Mouse (Mus musculus): ENCODE measurements around the gene Sp9.

Sp9 gene

GRCm38 (mm10) chr2:73271459-73272161 is at the start of gene Sp9:
Gene Sp9 (plus strand): TSS chr2:73271925.
- DNase-seq (ENCODE audit: low spot score) = peak; percentile 22

GRCm38 (mm10) chr2:73231081-73231480 is 40.6 kb upstream of the Sp9 start:
- no peak for DNase-seq (ENCODE audit: low spot score)

- no peak for DNase-seq (ENCODE audit: low spot score)
Measured at GRCm38 (mm10) chr2:73241299-73241698, 30.4 kb upstream of the Sp9 start.

GRCm38 (mm10) chr2:73248701-73249100 is 23.0 kb upstream of the Sp9 start:
- no peak for DNase-seq (ENCODE audit: low spot score)

- DNase-seq (ENCODE audit: low spot score) = peak; percentile 20
Measured at GRCm38 (mm10) chr2:73263172-73263765, 8.5 kb upstream of the Sp9 start.

- DNase-seq (ENCODE audit: low spot score) = peak; percentile 21
Measured at GRCm38 (mm10) chr2:73263794-73264610, 7.7 kb upstream of the Sp9 start.

- DNase-seq (ENCODE audit: low spot score) = no peak
Measured at GRCm38 (mm10) chr2:73264611-73265195, 7.0 kb upstream of the Sp9 start.

GRCm38 (mm10) chr2:73266011-73266410 is 5.7 kb upstream of the Sp9 start:
- no peak for DNase-seq (ENCODE audit: low spot score)

GRCm38 (mm10) chr2:73266623-73267022 is 5.1 kb upstream of the Sp9 start:
- no peak for DNase-seq (ENCODE audit: low spot score)

- no peak for DNase-seq (ENCODE audit: low spot score)
Measured at GRCm38 (mm10) chr2:73267231-73267630, 4.5 kb upstream of the Sp9 start.

- DNase-seq (ENCODE audit: low spot score) = no peak
Measured at GRCm38 (mm10) chr2:73267818-73268217, 3.9 kb upstream of the Sp9 start.

GRCm38 (mm10) chr2:73268281-73268680 is 3.4 kb upstream of the Sp9 start:
- no peak for DNase-seq (ENCODE audit: low spot score)

GRCm38 (mm10) chr2:73268836-73269395 is 2.8 kb upstream of the Sp9 start:
- DNase-seq (ENCODE audit: low spot score) = no peak

- no peak for DNase-seq (ENCODE audit: low spot score)
Measured at GRCm38 (mm10) chr2:73269666-73270065, 2.1 kb upstream of the Sp9 start.

- DNase-seq (ENCODE audit: low spot score) = no peak
Measured at GRCm38 (mm10) chr2:73270071-73270592, 1.6 kb upstream of the Sp9 start.

GRCm38 (mm10) chr2:73270593-73271458 is 899 bp upstream of the Sp9 start:
- peak; percentile 16 for DNase-seq (ENCODE audit: low spot score)

GRCm38 (mm10) chr2:73272351-73273248 is 875 bp downstream of the Sp9 start:
- no peak for DNase-seq (ENCODE audit: low spot score)

GRCm38 (mm10) chr2:73273249-73274118 is 1.8 kb downstream of the Sp9 start:
- no peak for DNase-seq (ENCODE audit: low spot score)

Data from urinary bladder, postnatal 14 days (tissue).